Mouse (Mus musculus) G1E (cell line): ENCODE measurements around the gene Harbi1.

Experiments used
- CTCF ChIP-seq: IDR thresholded peaks from 2 replicates; pipeline ENCODE4 v1.5.1; 2012; ENCODE audit warnings: low read depth, low read length, inconsistent platforms, mixed read lengths
- POLR2AphosphoS5 ChIP-seq: IDR thresholded peaks from 2 replicates; pipeline ENCODE4 v1.6.1; 2012; ENCODE audit warnings: low read depth, low read length, inconsistent platforms; ENCODE audit not compliant: insufficient replicate concordance
- TAL1 ChIP-seq: conservative IDR thresholded peaks from 2 replicates; pipeline ENCODE4 v1.6.1; 2012; ENCODE audit warnings: low read depth, low read length, inconsistent platforms, mixed read lengths

DNA sequence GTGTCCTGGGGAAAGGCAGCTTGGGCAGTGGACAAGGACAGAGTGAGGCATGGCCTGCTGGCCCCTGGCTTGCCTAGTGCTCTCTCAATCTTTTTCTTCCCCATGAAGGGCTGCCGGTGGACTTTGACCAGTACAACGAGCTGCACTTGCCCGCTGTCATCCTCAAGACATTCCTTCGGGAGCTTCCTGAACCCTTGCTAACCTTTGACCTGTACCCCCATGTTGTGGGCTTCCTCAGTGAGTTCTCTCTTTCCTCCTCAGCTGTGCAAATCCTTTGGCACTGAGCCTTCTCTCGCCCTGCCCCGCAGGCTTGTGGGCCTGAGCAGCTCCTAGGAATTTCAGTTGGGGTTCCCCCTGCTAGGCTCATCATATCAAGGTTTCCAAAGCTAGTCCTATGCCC is 40.6 kb upstream of the Harbi1 start:
- TF ChIP-seq CTCF (no peak), POLR2AphosphoS5 (no peak), TAL1 (no peak)
